Mouse (Mus musculus) left cerebral cortex, adult 2 months (tissue): ENCODE results near the gene Camk2b. TPM values are rescaled to one million over a fixed set of nuclear protein-coding genes. Genes with fewer than 3 reads are reported as not detected.

ENCODE experiments used
- DNase-seq, 2 experiments: peaks; one replicate each; pipeline ENCODE4 v3.0.0; 2021 to 2022; ENCODE audit warnings: low spot score in 2 of 2, mixed read lengths in 1 of 2; ENCODE audit errors: extremely low spot score in 1 of 2
- H3K27ac ChIP-seq: fragments of 200-600 bp; 2 replicates; pipeline ENCODE4 v1.8.1; 2022
- H3K4me3 ChIP-seq: fragments of 200-600 bp; 2 replicates; pipeline ENCODE4 v1.8.1; 2022
- CTCF ChIP-seq: fragments of 200-600 bp; IDR thresholded peaks from 2 replicates; pipeline ENCODE4 v1.8.1; 2022; ENCODE audit warnings: antibody characterized with exemption, mild to moderate bottlenecking, moderate library complexity
- intact Hi-C: fragments of 180-260 bp; cut with DNase I; formaldehyde crosslinking; loops from one replicate; pipeline ENCODE4 v1.15.1; 2025
- total RNA-seq, 2 experiments: library from RNA; stranded (reverse); gene quantifications; 2 replicates each; pipeline ENCODE4 v1.2.3; 2021

Gene Camk2b
- total RNA-seq, 2 experiments from 2014 or later = 607 to 644 TPM

GRCm38 (mm10) chr11:6048208-6048607, 18.0 kb downstream of the Camk2b start:
- H3K27ac ChIP-seq = no peak overlapping the region
- TF ChIP-seq CTCF = no peak
- intact Hi-C loops = loop anchor here (1.0 to 2.0 kb wide), 2 partner anchors 8 to 15 kb away; no protein-coding TSS in a partner anchor
- H3K4me3 ChIP-seq = no peak overlapping the region
- no peak for DNase-seq

- H3K27ac ChIP-seq = no peak overlapping the region
- no peak for DNase-seq
Observed at GRCm38 (mm10) chr11:6038929-6039328, 27.2 kb downstream of the Camk2b start.

DNA sequence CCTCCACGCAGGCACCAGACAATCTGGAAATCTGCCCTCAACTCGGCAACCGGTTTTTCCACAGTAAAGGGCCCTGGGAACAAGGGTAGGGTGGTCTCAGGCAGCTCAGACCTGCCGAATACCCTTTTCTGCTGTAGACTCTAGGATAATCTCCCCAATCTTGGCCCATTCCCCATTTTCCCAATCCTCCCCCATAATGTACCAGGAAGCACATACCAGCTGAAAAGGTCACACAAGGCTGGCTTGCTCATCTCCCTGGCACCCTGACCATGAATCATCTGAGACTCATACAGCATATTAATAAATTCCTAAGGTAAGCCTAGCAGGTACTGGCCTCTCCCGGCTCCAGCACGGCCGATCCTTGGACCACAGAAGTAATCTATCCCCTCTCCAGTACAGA, 28.5 kb downstream of the Camk2b start:
- TF ChIP-seq CTCF = no peak
- intact Hi-C loops = no loop called here
- no peak overlapping the region for H3K4me3 ChIP-seq
- no peak for DNase-seq
- no peak overlapping the region for H3K27ac ChIP-seq

More at GRCm38 (mm10) chr11:6038929-6039328, 27.2 kb downstream of the Camk2b start:
- no peak for TF ChIP-seq CTCF
- no peak overlapping the region for H3K4me3 ChIP-seq
- intact Hi-C loops = no loop called here

DNA sequence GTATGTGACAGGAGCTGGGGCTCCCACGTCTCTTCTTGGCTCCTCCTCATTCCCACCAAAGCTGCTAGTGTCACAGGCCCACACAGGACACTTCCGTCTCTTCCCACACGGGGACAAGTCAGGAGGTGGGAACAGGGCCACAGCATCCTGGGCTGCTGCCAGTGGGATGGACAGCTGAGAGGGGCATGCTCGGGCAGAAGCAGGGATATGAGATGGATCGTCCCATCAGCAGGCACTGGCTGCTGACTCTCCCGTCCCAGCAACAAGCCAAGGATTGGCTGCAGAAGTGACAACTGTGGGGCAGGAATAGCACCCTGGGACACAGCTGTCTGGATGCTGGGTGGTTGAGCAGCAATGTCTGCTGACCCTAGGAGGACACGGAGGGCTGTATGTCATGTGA, 29.0 kb downstream of the Camk2b start:
- TF ChIP-seq CTCF = no peak
- no peak for DNase-seq
- intact Hi-C loops = no loop called here
- no peak overlapping the region for H3K4me3 ChIP-seq
- no peak overlapping the region for H3K27ac ChIP-seq

GRCm38 (mm10) chr11:6036477-6036876, 29.7 kb downstream of the Camk2b start:
- DNase-seq = no peak
- intact Hi-C loops = no loop called here
- Histone ChIP-seq H3K27ac (no peak overlapping the region), H3K4me3 (no peak overlapping the region)
- TF ChIP-seq CTCF = no peak

DNA sequence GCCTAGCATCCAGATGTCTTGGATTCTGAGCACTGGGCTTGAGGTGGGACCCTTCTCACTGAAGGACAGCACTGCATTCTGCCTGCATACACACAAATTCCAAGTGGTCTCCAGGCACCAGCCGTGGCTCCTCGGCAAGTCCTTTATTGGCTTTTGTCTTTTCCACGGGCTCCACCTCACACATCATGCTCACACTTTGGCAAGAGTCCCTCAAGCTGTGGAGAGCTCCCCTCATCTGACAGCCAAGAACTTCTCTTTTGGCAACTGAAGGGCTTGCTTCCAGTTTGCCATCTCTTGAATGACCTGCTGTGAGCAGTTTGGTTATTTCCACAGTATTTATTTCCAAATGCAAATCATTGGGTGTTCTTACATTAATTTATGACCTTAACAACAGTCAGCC, 30.6 kb downstream of the Camk2b start:
- no peak for TF ChIP-seq CTCF
- H3K27ac ChIP-seq = no peak overlapping the region; the same call in 1 of the 2 replicates
- intact Hi-C loops = no loop called here
- DNase-seq = peak in 1 of 2 experiments; percentile 6
- H3K4me3 ChIP-seq = no peak overlapping the region

DNA sequence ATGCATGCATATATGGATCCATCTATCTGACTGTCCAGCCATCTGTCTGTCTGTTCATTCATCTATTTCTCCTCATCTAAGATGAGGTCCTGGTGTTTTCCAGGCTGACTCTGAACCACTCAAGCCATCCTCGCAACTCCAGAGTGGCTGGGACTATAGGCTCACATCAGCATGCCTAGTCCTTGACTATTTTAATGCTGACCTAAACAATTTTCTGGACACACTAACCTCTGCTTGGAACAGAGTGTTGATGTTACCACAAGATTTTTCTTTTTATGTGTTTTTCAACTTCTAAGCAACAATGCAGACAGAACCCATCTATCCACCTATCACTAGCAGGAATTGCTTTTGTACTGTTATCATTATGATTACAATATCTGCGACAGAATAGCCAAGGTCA, 31.4 kb downstream of the Camk2b start:
- Histone ChIP-seq H3K4me3 (no peak overlapping the region), H3K27ac (no peak overlapping the region)
- intact Hi-C loops = no loop called here
- no peak for TF ChIP-seq CTCF
- DNase-seq = no peak

DNA sequence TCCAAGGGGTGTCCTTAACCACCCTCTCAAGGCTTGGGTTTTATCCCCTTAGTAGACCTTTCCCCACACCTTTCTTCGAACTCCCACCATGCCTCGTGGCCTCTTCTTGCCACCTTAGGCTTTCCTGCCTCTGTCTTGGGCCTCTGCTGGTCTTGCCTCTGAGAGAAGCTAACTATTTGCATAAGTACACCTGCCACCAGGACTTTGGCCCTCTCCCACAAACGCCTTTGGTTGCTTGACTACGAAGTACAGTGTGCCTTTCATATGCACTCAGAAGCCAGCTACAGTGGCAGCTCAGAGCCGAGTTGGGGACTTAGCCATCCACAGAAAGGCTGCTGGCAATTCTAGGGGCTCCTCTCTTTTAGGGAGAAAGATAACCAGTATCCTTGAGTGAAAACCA, 32.4 kb downstream of the Camk2b start:
- peak in 1 of 2 experiments; percentile 7 for DNase-seq
- Histone ChIP-seq H3K4me3 (no peak overlapping the region), H3K27ac (no peak overlapping the region)
- TF ChIP-seq CTCF = no peak
- intact Hi-C loops = no loop called here

DNA sequence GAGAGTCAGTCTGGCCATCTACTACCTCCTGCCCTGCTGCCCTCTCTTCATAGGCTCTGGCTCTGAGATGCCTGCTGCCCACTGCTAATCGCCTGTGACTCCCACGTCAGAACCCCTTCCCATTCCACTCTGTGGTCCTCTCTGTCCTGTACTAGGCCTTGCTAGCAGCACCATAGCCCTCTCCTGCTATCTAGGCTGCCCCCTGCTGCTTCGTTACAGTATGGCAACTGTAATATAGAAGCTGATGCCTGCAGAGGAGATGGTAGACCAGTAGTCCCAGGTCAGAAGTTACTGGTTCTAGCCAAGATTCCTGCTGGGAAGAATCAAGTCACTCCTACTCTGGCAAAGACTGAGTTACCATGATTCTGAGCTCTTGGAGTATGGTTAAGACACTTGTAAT, 33.0 kb downstream of the Camk2b start:
- intact Hi-C loops = no loop called here

DNA sequence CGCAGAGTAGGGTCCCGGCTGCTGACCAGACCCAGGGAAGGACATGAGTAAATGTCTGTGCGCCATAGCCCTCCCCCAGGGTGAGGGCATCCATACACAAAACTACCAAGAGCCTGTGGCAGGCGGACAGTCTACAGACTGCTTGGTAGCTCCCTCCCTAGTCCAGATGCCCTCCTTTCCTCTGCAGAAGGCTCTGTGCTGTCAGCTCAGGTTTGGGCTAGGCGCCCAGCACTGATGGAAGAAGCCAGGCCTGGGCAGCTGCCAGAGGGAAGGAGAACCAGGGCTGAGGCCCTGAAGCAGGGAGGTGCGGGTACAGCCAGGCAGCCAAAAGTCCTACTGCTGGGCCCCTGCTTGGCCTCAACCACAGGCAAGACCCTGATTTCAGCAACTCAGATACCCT, 35.5 kb downstream of the Camk2b start:
- TF ChIP-seq CTCF = no peak
- intact Hi-C loops = no loop called here
- DNase-seq = peak; percentile 71 to 84
- no peak overlapping the region for H3K4me3 ChIP-seq
- peak overlapping the region; percentile 84 for H3K27ac ChIP-seq

More for the DNA sequence above, 33.0 kb downstream of the Camk2b start:
- Histone ChIP-seq H3K27ac (no peak overlapping the region), H3K4me3 (no peak overlapping the region)
- peak in 1 of 2 experiments; percentile 73 for DNase-seq
- TF ChIP-seq CTCF = peak; percentile 69

DNA sequence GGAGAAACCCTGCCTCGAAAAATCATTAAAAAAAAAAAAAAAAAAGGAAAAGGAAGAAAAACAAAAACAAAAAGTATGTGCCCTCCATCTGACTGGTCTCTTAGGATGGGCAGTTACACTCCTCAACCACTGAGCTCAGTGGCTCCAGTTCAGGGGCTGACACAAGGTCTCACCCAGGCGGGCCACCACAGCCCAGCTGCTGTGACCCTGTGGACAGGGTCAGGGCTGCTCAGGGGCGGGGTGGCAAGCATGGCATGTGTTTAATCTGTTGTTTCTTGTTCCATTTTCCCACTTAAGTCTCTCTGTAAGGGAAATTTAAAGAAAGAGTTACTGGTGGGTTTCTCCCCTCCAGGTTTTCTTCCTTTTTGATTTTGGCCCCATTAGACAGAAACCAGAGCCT, 36.4 kb downstream of the Camk2b start:
- intact Hi-C loops = no loop called here
- Histone ChIP-seq H3K4me3 (no peak overlapping the region), H3K27ac (no peak overlapping the region; the same call in 1 of the 2 replicates)
- no peak for TF ChIP-seq CTCF
- peak in 1 of 2 experiments; percentile 5 for DNase-seq

- peak overlapping the region; percentile 13; the same call in 1 of the 2 replicates for H3K27ac ChIP-seq
- TF ChIP-seq CTCF = no peak
- intact Hi-C loops = no loop called here
- DNase-seq = peak in 1 of 2 experiments; percentile 7
- no peak overlapping the region for H3K4me3 ChIP-seq
Observed at GRCm38 (mm10) chr11:6028911-6029310, 37.3 kb downstream of the Camk2b start.

GRCm38 (mm10) chr11:6026361-6026760, 39.8 kb downstream of the Camk2b start:
- peak in 1 of 2 experiments; percentile 49 for DNase-seq
- peak overlapping the region; percentile 36; the same call in 1 of the 2 replicates for H3K27ac ChIP-seq
- intact Hi-C loops = loop anchor here (1.0 kb wide), 1 partner anchor 30 kb away; no protein-coding TSS in a partner anchor
- peak; percentile 67 for TF ChIP-seq CTCF
- H3K4me3 ChIP-seq = no peak overlapping the region
